Mouse (Mus musculus) cortical plate, adult 2 months (tissue): Measurements from ENCODE around the gene Tuba1a. TPM values are rescaled to one million over a fixed set of nuclear protein-coding genes. Genes with fewer than 3 reads are reported as not detected.
"Not testable (repeated sequence)": the region's sequence is repeated elsewhere in the genome, so short reads cannot be mapped to it uniquely, and the experiment has no call there.

Source experiments
- H3K27ac ChIP-seq: fragments of 200-500 bp; 2 replicates; pipeline ENCODE4 v1.5.1; 2012; ENCODE audit warnings: low read length, control low read depth, inconsistent platforms; ENCODE audit not compliant: insufficient read depth
- H3K4me1 ChIP-seq: fragments of 200-500 bp; 2 replicates; pipeline ENCODE4 v1.6.1; 2011; ENCODE audit warnings: low read length; ENCODE audit not compliant: control insufficient read depth, insufficient read depth
- H3K4me3 ChIP-seq: fragments of 200-500 bp; 2 replicates; pipeline ENCODE4 v1.5.1; 2011; ENCODE audit warnings: mild to moderate bottlenecking, low read length, control low read depth; ENCODE audit not compliant: insufficient read depth
- CTCF ChIP-seq: fragments of 200-500 bp; IDR thresholded peaks from 2 replicates; pipeline ENCODE4 v1.5.1; 2011; ENCODE audit warnings: mild to moderate bottlenecking, control low read depth, low read length; ENCODE audit not compliant: insufficient read depth; ENCODE audit errors: extremely low read depth
- POLR2A ChIP-seq: fragments of 200-500 bp; IDR thresholded peaks from 2 replicates; pipeline ENCODE4 v1.6.1; 2011; ENCODE audit warnings: mild to moderate bottlenecking, low read length, control low read depth; ENCODE audit not compliant: insufficient read depth; ENCODE audit errors: extremely low read depth
- polyA plus RNA-seq: library from polyadenylated mRNA; depleted of rRNA; stranded (reverse); fragments of >200 nt; gene quantifications from 2 replicates; pipeline ENCODE4 v1.2.3, GENCODE M21; 2012

Gene Tuba1a
- polyA plus RNA-seq, 1 experiment: 1,512 TPM

- no peak overlapping the region for H3K4me3 ChIP-seq
Measured at GRCm38 (mm10) chr15:98948382-98948781, 5.1 kb downstream of the Tuba1a start.

GRCm38 (mm10) chr15:98947884-98948283, 5.6 kb downstream of the Tuba1a start:
- Histone ChIP-seq H3K4me1 (no peaks in the 10 kb centered on the region), H3K4me3 (no peak overlapping the region), H3K27ac (no peak overlapping the region)
- TF ChIP-seq CTCF (no peak), POLR2A (no peak)

More at GRCm38 (mm10) chr15:98948382-98948781, 5.1 kb downstream of the Tuba1a start:
- Histone ChIP-seq H3K4me1 (no peaks in the 10 kb centered on the region), H3K27ac (no peak overlapping the region)
- TF ChIP-seq POLR2A: no peak
- TF ChIP-seq CTCF: no peak

- H3K4me3 ChIP-seq: no peak overlapping the region
- no peak for TF ChIP-seq POLR2A
- TF ChIP-seq CTCF: no peak
- H3K27ac ChIP-seq: no peak overlapping the region
- H3K4me1 ChIP-seq: no peaks in the 10 kb centered on the region; the same call in 1 of the 2 replicates
Measured at GRCm38 (mm10) chr15:98943133-98943532, 10.4 kb downstream of the Tuba1a start.

- TF ChIP-seq CTCF (no peak), POLR2A (no peak)
- no peak overlapping the region for H3K4me3 ChIP-seq
- H3K4me1 ChIP-seq: no peaks in the 10 kb centered on the region; the same call in 1 of the 2 replicates
- no peak overlapping the region for H3K27ac ChIP-seq
Measured at GRCm38 (mm10) chr15:98942081-98942480, 11.4 kb downstream of the Tuba1a start.

- Histone ChIP-seq H3K4me3 (no peak overlapping the region), H3K27ac (no peak overlapping the region), H3K4me1 (no peaks in the 10 kb centered on the region; the same call in 1 of the 2 replicates)
- TF ChIP-seq CTCF (no peak), POLR2A (no peak)
Measured at GRCm38 (mm10) chr15:98941539-98941938, 12.0 kb downstream of the Tuba1a start.

GRCm38 (mm10) chr15:98940816-98941215, 12.7 kb downstream of the Tuba1a start:
- Histone ChIP-seq H3K4me1 (no peaks in the 10 kb centered on the region; the same call in 1 of the 2 replicates), H3K27ac (no peak overlapping the region), H3K4me3 (no peak overlapping the region)
- TF ChIP-seq POLR2A (no peak), CTCF (no peak)

GRCm38 (mm10) chr15:98934217-98934839, 19.2 kb downstream of the Tuba1a start, which contains the start of gene Tuba1b:
Gene Tuba1b, minus strand, starts transcription at chr15:98934565.
- H3K4me3 ChIP-seq: peak within 1 kb of the TSS; percentile 73
- H3K27ac ChIP-seq: peak within 1 kb of the TSS; percentile 89
- TF ChIP-seq CTCF (no peak), POLR2A (peak; percentile 69)
- peaks cover 2% of the 10 kb centered on the region; the same call in 1 of the 2 replicates for H3K4me1 ChIP-seq

- peaks cover 2% of the 10 kb centered on the region; the same call in 1 of the 2 replicates for H3K4me1 ChIP-seq
- peak overlapping the region; percentile 73 for H3K4me3 ChIP-seq
- H3K27ac ChIP-seq: peak overlapping the region; percentile 89
- TF ChIP-seq CTCF (no peak), POLR2A (no peak; the same call in 1 of the 2 replicates)
Measured at GRCm38 (mm10) chr15:98933833-98934216, 19.7 kb downstream of the Tuba1a start.

- peak overlapping the region; percentile 35; the same call in 1 of the 2 replicates for H3K27ac ChIP-seq
- not testable (repeated sequence) for H3K4me1 ChIP-seq
- H3K4me3 ChIP-seq: peak overlapping the region; percentile 73
Measured at GRCm38 (mm10) chr15:98933004-98933671, 20.4 kb downstream of the Tuba1a start.

GRCm38 (mm10) chr15:98930998-98931397, 22.5 kb downstream of the Tuba1a start:
- peaks cover 2% of the 10 kb centered on the region; the same call in 1 of the 2 replicates for H3K4me1 ChIP-seq
- TF ChIP-seq CTCF (no peak), POLR2A (no peak)
- H3K27ac ChIP-seq: no peak overlapping the region
- H3K4me3 ChIP-seq: no peak overlapping the region
